Mouse (Mus musculus) limb, embryonic 14.5 days (tissue): ENCODE data around the gene Wdhd1. TPM values are rescaled to one million over a fixed set of nuclear protein-coding genes. Genes with fewer than 3 reads are reported as not detected.

Experiments used
- ATAC-seq: fragments of 200-750 bp; cut with Nextera tagmentation; 2 replicates; pipeline ENCODE4 v1.8.0; 2017; ENCODE audit warnings: low read depth, moderate number of reproducible peaks, moderate TSS enrichment; ENCODE audit not compliant: low FRiP score
- DNase-seq: peaks from one replicate; pipeline ENCODE4 v3.0.0-alpha.2; 2015; ENCODE audit warnings: low spot score
- H3K27ac ChIP-seq: fragments of 300-500 bp; sonication (generic); replicated peaks from 2 replicates; pipeline ENCODE4 v1.5.1; 2014; ENCODE audit warnings: low read depth, mild to moderate bottlenecking, low read length, moderate library complexity, mixed read lengths
- H3K27me3 ChIP-seq: fragments of 300-500 bp; sonication (generic); 2 replicates; pipeline ENCODE4 v1.6.1; 2014; ENCODE audit warnings: low read length, mixed read lengths; ENCODE audit not compliant: control insufficient read depth, insufficient read depth
- H3K36me3 ChIP-seq: fragments of 300-500 bp; sonication (generic); 2 replicates; pipeline ENCODE4 v1.6.1; 2014; ENCODE audit warnings: mild to moderate bottlenecking, low read length, moderate library complexity, mixed read lengths; ENCODE audit not compliant: control insufficient read depth, insufficient read depth
- H3K4me1 ChIP-seq: fragments of 300-500 bp; sonication (generic); 2 replicates; pipeline ENCODE4 v1.6.1; 2014; ENCODE audit warnings: antibody characterized with exemption, low read length, mixed read lengths; ENCODE audit not compliant: control insufficient read depth, insufficient read depth
- H3K4me2 ChIP-seq: fragments of 300-500 bp; sonication (generic); replicated peaks from 2 replicates; pipeline ENCODE4 v1.6.1; 2014; ENCODE audit warnings: low read depth, mild to moderate bottlenecking, low read length, moderate library complexity; ENCODE audit not compliant: severe bottlenecking
- H3K4me3 ChIP-seq: fragments of 300-500 bp; sonication (generic); replicated peaks from 2 replicates; pipeline ENCODE4 v1.5.1; 2014; ENCODE audit warnings: low read length
- H3K9ac ChIP-seq: fragments of 300-500 bp; sonication (generic); 2 replicates; pipeline ENCODE4 v1.6.1; 2014; ENCODE audit warnings: mild to moderate bottlenecking, low read depth, low read length, moderate library complexity; ENCODE audit not compliant: severe bottlenecking
- H3K9me3 ChIP-seq: fragments of 300-500 bp; sonication (generic); 2 replicates; pipeline ENCODE4 v1.6.1; 2016; ENCODE audit warnings: low read length; ENCODE audit not compliant: control insufficient read depth
- POLR2A ChIP-seq: fragments of 200-500 bp; IDR thresholded peaks from 2 replicates; pipeline ENCODE4 v1.8.0; 2012; ENCODE audit warnings: inconsistent platforms, mild to moderate bottlenecking, moderate library complexity, borderline replicate concordance; ENCODE audit not compliant: insufficient read depth, insufficient read length; ENCODE audit errors: extremely low read depth
- WGBS: fragments of 180-500 bp; shearing (Covaris S2); extraction: QIAGEN DNeasy Blood & Tissue Kit; methylation state at CpG from one replicate; pipeline ENCODE4 v1.1.7; 2014; 5-methylcytosine and 5-hydroxymethylcytosine counted together
- polyA plus RNA-seq, 2 experiments: library from polyadenylated mRNA; depleted of rRNA in 1 of 2; stranded (reverse) in 1 of 2; unstranded in 1 of 2; fragments of >200 nt; fragmentation: Nextera tagmentation in 1 of 2; extraction: Ambion mirVana in 1 of 2; gene quantifications; 2 replicates each; pipeline versions ENCODE4 v1.2.1 to v1.2.3; 2012 to 2014

Wdhd1 gene
- polyA plus RNA-seq, 2 experiments: 22.9 to 29.6 TPM

DNA sequence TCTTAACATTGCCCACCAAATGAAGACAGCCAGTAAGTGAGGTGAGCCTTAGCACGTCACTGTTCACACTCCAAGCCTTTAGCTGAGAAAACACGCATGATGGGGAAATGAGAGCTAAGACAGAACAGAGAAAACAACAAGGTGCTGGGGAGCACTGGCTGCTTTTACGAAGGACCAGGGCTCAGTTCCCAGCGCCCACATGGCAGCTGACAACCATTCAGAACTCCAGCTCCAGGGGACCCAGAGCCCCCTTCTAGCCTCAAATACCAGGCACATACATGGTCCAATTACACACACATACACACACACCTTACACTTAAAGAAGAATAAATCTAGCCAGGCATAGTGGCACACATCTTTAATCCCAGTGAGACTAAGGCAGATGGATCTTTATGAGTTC lies 7.6 kb downstream of the Wdhd1 start:
- peaks cover 64% of the 10 kb centered on the region for H3K36me3 ChIP-seq
- no peak overlapping the region for H3K9ac ChIP-seq
- H3K27ac ChIP-seq: no peak overlapping the region
- ATAC-seq (no peak), DNase-seq (no peak)
- 98% methylated on average over 4 of the region's 4 CpGs for WGBS
- H3K4me2 ChIP-seq: no peak overlapping the region
- H3K27me3 ChIP-seq: no peaks in the 10 kb centered on the region
- no peaks in the 10 kb centered on the region for H3K9me3 ChIP-seq
- no peaks in the 10 kb centered on the region for H3K4me1 ChIP-seq
- no peak for TF ChIP-seq POLR2A
- H3K4me3 ChIP-seq: no peak overlapping the region

DNA sequence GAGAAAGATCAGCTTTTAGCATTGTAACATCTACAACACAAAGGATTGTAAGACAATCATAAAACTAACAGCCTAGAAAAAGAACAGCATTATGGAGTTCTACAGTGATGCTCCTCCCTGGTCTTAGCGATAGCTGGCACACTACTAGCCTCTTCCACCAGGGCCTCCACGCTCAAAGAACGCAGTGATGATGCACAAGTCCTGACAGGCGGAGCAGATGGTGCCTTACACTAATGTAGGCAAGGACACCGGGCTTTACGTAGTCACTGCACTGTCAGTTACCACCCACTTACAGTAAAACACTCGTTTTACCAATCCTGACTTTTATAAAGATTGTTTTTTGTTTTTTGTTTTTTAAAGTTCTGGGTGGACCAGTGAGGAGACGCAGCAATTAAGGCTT lies 10.8 kb downstream of the Wdhd1 start:
- Histone ChIP-seq H3K36me3 (peaks cover 58% of the 10 kb centered on the region), H3K4me2 (no peak overlapping the region), H3K27me3 (no peaks in the 10 kb centered on the region), H3K4me3 (no peak overlapping the region), H3K27ac (no peak overlapping the region), H3K9ac (no peak overlapping the region), H3K9me3 (no peaks in the 10 kb centered on the region), H3K4me1 (no peaks in the 10 kb centered on the region)
- TF ChIP-seq POLR2A: no peak
- ATAC-seq: no peak
- WGBS: 87% methylated on average over 8 of the region's 8 CpGs
- DNase-seq: no peak

- TF ChIP-seq POLR2A: no peak
- WGBS: 93% methylated on average over 3 of the region's 3 CpGs
- ATAC-seq: no peak
- DNase-seq: no peak
- no peak overlapping the region for H3K4me3 ChIP-seq
- H3K27me3 ChIP-seq: no peaks in the 10 kb centered on the region
- no peak overlapping the region for H3K27ac ChIP-seq
- no peak overlapping the region for H3K9ac ChIP-seq
- H3K36me3 ChIP-seq: peaks cover 57% of the 10 kb centered on the region
- no peaks in the 10 kb centered on the region for H3K4me1 ChIP-seq
- H3K4me2 ChIP-seq: no peak overlapping the region
- H3K9me3 ChIP-seq: no peaks in the 10 kb centered on the region
These were observed 11.8 kb downstream of the Wdhd1 start for GRCm38 (mm10) chr14:47264866-47265265.

GRCm38 (mm10) chr14:47249839-47250238 lies 26.8 kb downstream of the Wdhd1 start:
- WGBS: 86% methylated on average over 6 of the region's 6 CpGs
- no peak for TF ChIP-seq POLR2A
- H3K9me3 ChIP-seq: no peaks in the 10 kb centered on the region

DNA sequence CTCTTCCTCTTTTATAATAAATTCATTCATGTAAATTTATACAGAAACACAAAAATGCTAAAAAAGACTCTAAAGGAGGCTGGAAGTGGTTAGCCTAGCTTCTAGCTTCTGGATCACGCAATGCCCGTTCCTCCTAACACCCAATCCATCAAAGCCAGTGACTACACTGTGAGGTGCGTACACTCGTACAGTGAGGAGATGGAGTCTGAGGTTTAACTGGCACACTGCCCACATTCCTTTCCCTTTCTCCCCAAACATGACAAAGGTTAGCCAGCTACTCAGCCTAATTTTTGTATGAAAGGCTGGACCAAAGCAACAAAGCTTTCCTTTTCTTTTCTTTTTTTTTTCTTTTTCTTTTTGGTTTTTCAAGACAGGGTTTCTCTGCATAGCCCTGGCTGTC lies 33.9 kb downstream of the Wdhd1 start:
- no peaks in the 10 kb centered on the region for H3K27me3 ChIP-seq

More at GRCm38 (mm10) chr14:47249839-47250238, 26.8 kb downstream of the Wdhd1 start:
- no peak overlapping the region for H3K9ac ChIP-seq
- H3K36me3 ChIP-seq: peaks cover 54% of the 10 kb centered on the region
- DNase-seq: no peak
- no peaks in the 10 kb centered on the region for H3K27me3 ChIP-seq
- no peaks in the 10 kb centered on the region for H3K4me1 ChIP-seq
- H3K4me2 ChIP-seq: no peak overlapping the region
- H3K4me3 ChIP-seq: no peak overlapping the region
- no peak overlapping the region for H3K27ac ChIP-seq
- ATAC-seq: no peak

GRCm38 (mm10) chr14:47241046-47241445 lies 35.6 kb downstream of the Wdhd1 start:
- 93% methylated on average over 6 of the region's 6 CpGs for WGBS
- ATAC-seq: no peak
- no peak overlapping the region for H3K9ac ChIP-seq

More for the DNA sequence above, 33.9 kb downstream of the Wdhd1 start:
- Histone ChIP-seq H3K9ac (no peak overlapping the region), H3K9me3 (no peaks in the 10 kb centered on the region), H3K4me3 (no peak overlapping the region), H3K4me2 (no peak overlapping the region), H3K27ac (no peak overlapping the region), H3K4me1 (no peaks in the 10 kb centered on the region), H3K36me3 (peaks cover 56% of the 10 kb centered on the region)
- TF ChIP-seq POLR2A: no peak
- WGBS: 48% methylated on average over 4 of the region's 4 CpGs
- DNase-seq: no peak
- no peak for ATAC-seq

More at GRCm38 (mm10) chr14:47241046-47241445, 35.6 kb downstream of the Wdhd1 start:
- Histone ChIP-seq H3K9me3 (no peaks in the 10 kb centered on the region), H3K4me3 (no peak overlapping the region), H3K4me1 (no peaks in the 10 kb centered on the region), H3K27ac (no peak overlapping the region), H3K36me3 (peaks cover 42% of the 10 kb centered on the region), H3K4me2 (no peak overlapping the region), H3K27me3 (no peaks in the 10 kb centered on the region)
- no peak for TF ChIP-seq POLR2A
- DNase-seq: no peak
